Mouse (Mus musculus): ENCODE data around the gene Magi2.

DNA sequence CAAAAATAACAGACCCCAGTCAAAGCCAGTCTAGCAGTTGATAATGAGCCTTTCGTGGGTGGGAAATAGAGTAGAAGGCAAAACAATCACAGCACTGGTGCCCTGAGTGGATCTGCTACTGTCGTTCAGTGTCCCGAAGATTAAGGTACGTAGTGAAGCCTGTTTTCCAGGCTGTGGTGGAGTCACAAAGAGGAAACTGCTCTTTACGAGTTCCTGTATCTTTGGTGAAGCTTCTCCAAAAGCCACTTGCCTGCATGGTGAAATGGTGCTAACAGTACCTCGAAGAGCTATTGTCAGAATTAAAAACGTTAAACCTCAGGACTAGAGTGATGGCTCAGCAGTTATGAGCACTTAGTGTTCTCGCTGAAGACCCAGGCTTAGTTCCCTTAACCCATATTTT lies 674.8 kb downstream of the Magi2 start:
- TF ChIP-seq CTCF (IDR thresholded peaks at IDR 0.05; ENCODE audit: extremely low read depth, insufficient read depth, insufficient read length, insufficient replicate concordance) (no peak), POLR2A (IDR thresholded peaks at IDR 0.05; ENCODE audit: low read depth, low read length) (no peak)
